Mouse (Mus musculus): ENCODE data around the gene Pyurf. TPM values are rescaled to one million over a fixed set of nuclear protein-coding genes. Genes with fewer than 3 reads are reported as not detected.

The Pyurf gene
- polyA plus RNA-seq (2011; ENCODE audit: insufficient read length, low read depth, missing spikeins): 6.5 and 7.1 TPM in 2 replicates

DNA sequence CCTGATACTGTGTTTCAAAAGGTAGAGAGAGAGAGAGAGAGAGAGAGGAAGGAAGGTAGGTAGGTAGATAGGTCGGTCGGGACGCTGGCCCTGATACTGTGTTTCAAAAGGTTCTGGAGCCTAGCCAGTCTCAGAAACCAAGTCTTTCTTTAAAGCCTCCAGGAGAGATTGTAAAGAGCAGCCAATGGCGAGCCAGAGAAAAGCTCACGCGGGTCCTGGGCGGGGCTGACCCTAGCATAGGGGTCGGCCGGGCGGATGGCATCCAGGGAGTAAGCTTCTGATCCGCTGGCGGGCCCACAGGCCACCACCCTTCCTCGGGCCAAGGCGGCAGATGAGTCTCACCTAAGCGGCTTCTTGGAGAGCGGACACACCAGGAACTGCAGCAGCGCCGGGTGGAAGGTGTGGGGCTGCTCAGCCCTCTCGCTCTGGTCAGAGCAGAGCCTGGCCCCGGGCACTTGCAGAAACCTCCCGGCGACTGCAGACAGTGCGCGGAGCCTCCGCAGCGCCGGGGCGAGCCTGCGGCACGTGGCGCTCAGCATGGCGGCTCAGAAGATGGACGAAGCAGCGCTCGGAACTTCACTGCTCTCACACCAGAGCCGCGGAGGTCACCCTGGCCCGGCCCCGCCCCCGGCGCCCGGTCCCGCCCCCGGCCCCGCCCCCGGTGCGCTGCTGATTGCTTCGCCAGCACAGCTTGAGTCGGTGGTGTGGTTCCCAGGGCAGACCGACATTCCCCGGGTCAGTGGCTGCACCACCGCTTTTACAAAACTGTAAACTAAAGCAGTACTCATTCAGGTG, at the start of gene Pyurf:
Gene Pyurf (minus strand): TSS at position 612 of the 795 bp plus-strand sequence.
- H3K27ac ChIP-seq (ENCODE audit: insufficient read depth, low read length): peak within 1 kb of the TSS; percentile 91
- H3K4me1 ChIP-seq (ENCODE audit: control insufficient read depth, insufficient read depth, low read length): no peaks in the 10 kb centered on the region
- no peak for TF ChIP-seq CTCF (IDR thresholded peaks at IDR 0.05; ENCODE audit: borderline replicate concordance, insufficient read depth, low read length)
- peak; percentile 74 for TF ChIP-seq POLR2A (IDR thresholded peaks at IDR 0.05; ENCODE audit: low read depth, low read length)
- peak within 1 kb of the TSS; percentile 74 for H3K4me3 ChIP-seq (ENCODE audit: insufficient read depth, low read length)

DNA sequence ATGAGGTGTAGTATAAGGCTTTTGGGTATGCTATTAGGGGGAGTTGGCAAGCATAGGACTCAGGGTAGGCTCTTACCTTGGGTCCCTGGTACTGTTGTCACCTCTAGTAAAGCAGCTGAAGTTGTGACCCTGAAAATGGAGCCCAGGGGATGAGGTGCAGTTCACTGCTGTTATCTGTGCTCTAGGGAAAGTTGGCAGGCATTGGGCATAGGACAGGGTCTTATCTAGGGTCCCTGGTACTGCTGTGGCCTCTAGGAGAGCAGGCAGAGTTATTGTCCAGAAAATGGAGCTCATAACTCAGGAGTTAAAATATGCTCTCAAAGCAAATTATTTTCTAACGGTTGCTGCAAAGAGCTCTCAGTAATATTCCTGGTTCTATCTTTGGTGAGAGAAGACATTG, 29.5 kb upstream of the Pyurf start:
- Histone ChIP-seq H3K4me1 (ENCODE audit: control insufficient read depth, insufficient read depth, low read length) (no peaks in the 10 kb centered on the region), H3K4me3 (ENCODE audit: insufficient read depth, low read length) (no peak overlapping the region), H3K27ac (ENCODE audit: insufficient read depth, low read length) (no peak overlapping the region)
- TF ChIP-seq CTCF (IDR thresholded peaks at IDR 0.05; ENCODE audit: borderline replicate concordance, insufficient read depth, low read length): no peak
- no peak for TF ChIP-seq POLR2A (IDR thresholded peaks at IDR 0.05; ENCODE audit: low read depth, low read length)

DNA sequence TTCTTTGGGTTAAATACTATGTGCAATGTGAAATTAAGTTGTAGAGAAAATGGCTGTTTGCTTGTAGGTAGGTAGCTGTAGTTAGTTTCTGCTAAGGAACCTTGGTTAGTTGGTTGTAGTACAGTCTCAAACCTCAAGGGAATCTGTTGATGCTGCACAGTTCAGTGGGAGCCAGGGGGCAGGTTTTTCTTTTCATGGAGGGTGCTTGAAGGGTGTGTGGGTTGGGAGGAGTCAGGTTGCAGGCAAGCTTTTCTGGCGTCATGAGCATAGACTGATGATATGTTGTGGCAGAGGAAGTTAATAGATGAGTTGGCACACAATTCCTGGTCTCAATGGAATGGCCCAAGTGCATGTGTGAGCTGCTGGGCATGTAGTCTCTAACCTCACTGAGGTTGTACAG, 19.8 kb upstream of the Pyurf start:
- TF ChIP-seq CTCF (IDR thresholded peaks at IDR 0.05; ENCODE audit: borderline replicate concordance, insufficient read depth, low read length) (no peak), POLR2A (IDR thresholded peaks at IDR 0.05; ENCODE audit: low read depth, low read length) (no peak)
- H3K4me3 ChIP-seq (ENCODE audit: insufficient read depth, low read length): no peak overlapping the region
- H3K4me1 ChIP-seq (ENCODE audit: control insufficient read depth, insufficient read depth, low read length): no peaks in the 10 kb centered on the region
- no peak overlapping the region for H3K27ac ChIP-seq (ENCODE audit: insufficient read depth, low read length)

DNA sequence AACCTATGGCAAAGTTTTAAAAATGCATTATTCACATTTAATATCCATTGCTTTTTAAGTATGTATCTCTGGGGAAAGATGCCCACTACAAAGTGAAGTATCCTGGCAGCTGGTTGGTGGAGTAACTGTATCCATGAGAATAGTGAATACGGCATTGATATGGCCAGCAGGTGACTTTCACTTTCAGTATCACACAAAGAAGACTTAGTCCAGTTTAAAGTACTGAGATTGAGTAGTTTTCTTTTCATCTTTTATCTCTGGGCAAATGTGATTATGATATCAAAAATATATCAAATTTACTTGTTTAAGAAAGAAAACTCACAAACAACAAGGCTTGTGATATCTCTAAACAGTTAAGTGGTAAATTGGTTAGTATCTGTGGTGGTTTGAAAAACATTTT, 14.8 kb upstream of the Pyurf start:
- Histone ChIP-seq H3K4me3 (ENCODE audit: insufficient read depth, low read length) (no peak overlapping the region), H3K4me1 (ENCODE audit: control insufficient read depth, insufficient read depth, low read length) (no peaks in the 10 kb centered on the region), H3K27ac (ENCODE audit: insufficient read depth, low read length) (no peak overlapping the region)
- no peak for TF ChIP-seq CTCF (IDR thresholded peaks at IDR 0.05; ENCODE audit: borderline replicate concordance, insufficient read depth, low read length)
- TF ChIP-seq POLR2A (IDR thresholded peaks at IDR 0.05; ENCODE audit: low read depth, low read length): no peak

DNA sequence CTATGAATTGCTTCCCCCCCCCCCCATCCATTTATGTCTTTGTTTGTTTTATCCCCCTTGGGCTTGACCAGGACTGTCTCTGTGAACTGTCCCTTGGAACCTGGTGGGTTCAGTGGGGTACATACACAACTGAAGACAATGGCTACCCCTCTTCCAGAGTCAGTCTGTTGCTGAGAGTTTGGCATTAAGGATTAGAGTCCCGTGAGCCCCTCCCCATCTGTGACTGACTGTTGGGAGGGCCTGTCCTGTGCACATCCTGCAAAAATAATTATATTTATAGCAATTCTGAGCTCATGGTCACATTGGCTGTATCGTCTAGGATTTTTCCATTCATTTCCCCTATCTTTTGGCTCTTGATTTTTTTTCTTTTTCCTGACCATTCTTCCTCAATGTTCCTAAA, 11.8 kb upstream of the Pyurf start:
- H3K4me3 ChIP-seq (ENCODE audit: insufficient read depth, low read length): peak overlapping the region; percentile 79
- TF ChIP-seq POLR2A (IDR thresholded peaks at IDR 0.05; ENCODE audit: low read depth, low read length): no peak
- TF ChIP-seq CTCF (IDR thresholded peaks at IDR 0.05; ENCODE audit: borderline replicate concordance, insufficient read depth, low read length): no peak
- no peaks in the 10 kb centered on the region for H3K4me1 ChIP-seq (ENCODE audit: control insufficient read depth, insufficient read depth, low read length)
- peak overlapping the region; percentile 29; the same call in 1 of the 2 replicates for H3K27ac ChIP-seq (ENCODE audit: insufficient read depth, low read length)

GRCm38 (mm10) chr6:57702743-57703499, 11.0 kb upstream of the Pyurf start:
- Histone ChIP-seq H3K4me1 (ENCODE audit: control insufficient read depth, insufficient read depth, low read length) (no peaks in the 10 kb centered on the region), H3K4me3 (ENCODE audit: insufficient read depth, low read length) (peak overlapping the region; percentile 79), H3K27ac (ENCODE audit: insufficient read depth, low read length) (peak overlapping the region; percentile 82)
- TF ChIP-seq POLR2A (IDR thresholded peaks at IDR 0.05; ENCODE audit: low read depth, low read length) (peak; percentile 97), CTCF (IDR thresholded peaks at IDR 0.05; ENCODE audit: borderline replicate concordance, insufficient read depth, low read length) (no peak)

- TF ChIP-seq POLR2A (IDR thresholded peaks at IDR 0.05; ENCODE audit: low read depth, low read length): no peak
- TF ChIP-seq CTCF (IDR thresholded peaks at IDR 0.05; ENCODE audit: borderline replicate concordance, insufficient read depth, low read length): no peak
These were observed 10.5 kb upstream of the Pyurf start, which contains the start of gene Lancl2 for GRCm38 (mm10) chr6:57702376-57702742. TSS of gene Lancl2 (plus strand) at chr6:57702540.

GRCm38 (mm10) chr6:57701686-57702085, 9.8 kb upstream of the Pyurf start:
- Histone ChIP-seq H3K4me1 (ENCODE audit: control insufficient read depth, insufficient read depth, low read length) (no peaks in the 10 kb centered on the region), H3K4me3 (ENCODE audit: insufficient read depth, low read length) (no peak overlapping the region), H3K27ac (ENCODE audit: insufficient read depth, low read length) (no peak overlapping the region)
- TF ChIP-seq CTCF (IDR thresholded peaks at IDR 0.05; ENCODE audit: borderline replicate concordance, insufficient read depth, low read length): no peak

More at GRCm38 (mm10) chr6:57702376-57702742, 10.5 kb upstream of the Pyurf start, which contains the start of gene Lancl2:
- H3K4me1 ChIP-seq (ENCODE audit: control insufficient read depth, insufficient read depth, low read length): no peaks in the 10 kb centered on the region
- H3K4me3 ChIP-seq (ENCODE audit: insufficient read depth, low read length): peak within 1 kb of the TSS; percentile 79
- H3K27ac ChIP-seq (ENCODE audit: insufficient read depth, low read length): peak within 1 kb of the TSS; percentile 82

DNA sequence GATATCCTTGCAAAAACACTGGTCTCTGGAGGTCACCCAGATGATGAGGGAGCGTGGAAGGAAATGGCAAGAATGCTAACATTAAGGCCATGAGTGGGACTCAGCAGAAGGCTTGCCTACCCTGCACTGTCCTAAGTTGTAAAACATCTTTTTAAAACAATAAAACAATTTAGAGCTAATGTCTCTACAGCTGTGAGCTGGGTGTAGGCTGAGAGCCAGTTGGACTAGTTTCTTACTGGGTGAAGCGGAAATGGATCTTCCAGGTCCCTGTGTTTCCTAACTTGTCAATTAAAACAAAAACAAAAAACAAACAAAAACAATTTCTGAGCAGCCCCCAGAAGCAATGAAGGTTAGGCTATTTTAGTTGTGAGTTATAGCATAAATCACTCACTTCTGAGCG, 1.2 kb upstream of the Pyurf start:
- H3K4me3 ChIP-seq (ENCODE audit: insufficient read depth, low read length): no peak overlapping the region
- TF ChIP-seq CTCF (IDR thresholded peaks at IDR 0.05; ENCODE audit: borderline replicate concordance, insufficient read depth, low read length) (no peak), POLR2A (IDR thresholded peaks at IDR 0.05; ENCODE audit: low read depth, low read length) (no peak)
- H3K4me1 ChIP-seq (ENCODE audit: control insufficient read depth, insufficient read depth, low read length): no peaks in the 10 kb centered on the region
- H3K27ac ChIP-seq (ENCODE audit: insufficient read depth, low read length): no peak overlapping the region

DNA sequence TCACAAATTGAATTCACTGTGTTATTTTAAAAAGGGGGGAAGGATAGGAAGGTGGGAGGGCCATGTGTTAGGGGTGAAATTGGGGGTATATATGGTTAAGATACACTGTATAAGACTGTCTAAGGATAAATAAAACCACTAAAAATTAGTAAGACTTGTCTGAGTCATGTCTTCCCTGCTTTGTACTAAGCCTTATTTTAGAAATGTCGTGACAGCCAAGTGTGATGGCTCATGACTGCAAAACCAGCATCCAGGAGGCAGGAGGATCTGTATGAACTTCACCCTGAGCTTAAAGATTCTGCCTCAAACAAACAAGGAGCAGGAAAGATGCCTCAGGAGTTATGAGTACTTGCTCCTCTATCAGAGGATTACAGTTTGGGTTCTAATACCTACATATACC, 7.7 kb downstream of the Pyurf start:
- Histone ChIP-seq H3K27ac (ENCODE audit: insufficient read depth, low read length) (no peak overlapping the region), H3K4me1 (ENCODE audit: control insufficient read depth, insufficient read depth, low read length) (no peaks in the 10 kb centered on the region), H3K4me3 (ENCODE audit: insufficient read depth, low read length) (no peak overlapping the region)
- no peak for TF ChIP-seq POLR2A (IDR thresholded peaks at IDR 0.05; ENCODE audit: low read depth, low read length)
- no peak for TF ChIP-seq CTCF (IDR thresholded peaks at IDR 0.05; ENCODE audit: borderline replicate concordance, insufficient read depth, low read length)

Measured in embryonic fibroblast, embryonic 13.5 days (primary cell).